Mouse (Mus musculus): Measurements from ENCODE around the gene Drd4. TPM values are rescaled to one million over a fixed set of nuclear protein-coding genes. Genes with fewer than 3 reads are reported as not detected.

Drd4 gene
- polyA plus RNA-seq, 1 experiment from 2014 or later = 1.6 TPM

DNA sequence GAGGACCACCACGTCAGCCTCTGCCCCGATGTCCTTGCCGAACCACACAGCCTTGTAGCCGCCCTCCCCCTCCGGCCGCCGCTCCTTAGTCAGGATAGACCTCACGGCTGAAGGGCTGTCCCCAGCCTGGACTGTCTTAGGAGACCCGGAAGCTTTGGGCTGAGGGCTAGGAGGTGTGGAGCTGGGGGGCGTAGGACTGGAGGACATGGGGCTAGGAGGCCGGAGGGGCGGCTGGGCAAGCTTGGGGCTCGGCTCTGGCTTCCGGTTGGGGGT, 22.6 kb upstream of the Drd4 start:
- WGBS = 85% methylated on average over 14 of the region's 14 CpGs
- no peak overlapping the region for H3K4me3 ChIP-seq (replicated peaks)
- H3K9me3 ChIP-seq = no peaks in the 10 kb centered on the region
- H3K9ac ChIP-seq (replicated peaks) = no peak overlapping the region
- H3K27me3 ChIP-seq = peaks cover 4% of the 10 kb centered on the region; the same call in 1 of the 2 replicates
- H3K27ac ChIP-seq = no peak overlapping the region
- 0 out of 2 replicates have a peak overlapping the region, but pooled peaks have one; percentile 1 for H3K4me2 ChIP-seq
- no peak for ATAC-seq (ENCODE audit: insufficient number of reproducible peaks, insufficient read depth, low FRiP score, low TSS enrichment, low read depth)
- H3K36me3 ChIP-seq = peaks cover 2% of the 10 kb centered on the region
- peaks cover 17% of the 10 kb centered on the region; the same call in 1 of the 2 replicates for H3K4me1 ChIP-seq (replicated peaks)

DNA sequence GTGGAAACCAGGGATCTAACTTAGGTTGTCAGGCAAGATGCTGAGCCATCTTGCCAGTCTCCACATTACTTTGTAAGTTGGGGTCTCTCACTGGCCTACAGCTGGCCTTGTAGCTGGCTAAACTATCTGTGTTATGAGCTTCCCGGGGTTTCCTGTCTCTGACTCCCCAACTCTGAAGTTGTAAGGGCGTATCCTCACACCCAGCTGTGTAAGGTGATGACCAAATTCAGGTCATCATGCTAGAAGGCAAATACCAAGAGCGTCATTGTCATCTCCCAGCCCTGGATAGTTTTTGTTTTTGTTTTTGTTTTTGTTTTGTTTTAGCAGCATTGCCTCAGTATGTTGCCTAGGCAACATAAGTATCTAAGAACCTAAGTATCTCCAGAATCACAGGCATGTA, 21.2 kb upstream of the Drd4 start:
- H3K4me1 ChIP-seq (replicated peaks) = peaks cover 13% of the 10 kb centered on the region; the same call in 1 of the 2 replicates
- no peak for ATAC-seq (ENCODE audit: insufficient number of reproducible peaks, insufficient read depth, low FRiP score, low TSS enrichment, low read depth)

DNA sequence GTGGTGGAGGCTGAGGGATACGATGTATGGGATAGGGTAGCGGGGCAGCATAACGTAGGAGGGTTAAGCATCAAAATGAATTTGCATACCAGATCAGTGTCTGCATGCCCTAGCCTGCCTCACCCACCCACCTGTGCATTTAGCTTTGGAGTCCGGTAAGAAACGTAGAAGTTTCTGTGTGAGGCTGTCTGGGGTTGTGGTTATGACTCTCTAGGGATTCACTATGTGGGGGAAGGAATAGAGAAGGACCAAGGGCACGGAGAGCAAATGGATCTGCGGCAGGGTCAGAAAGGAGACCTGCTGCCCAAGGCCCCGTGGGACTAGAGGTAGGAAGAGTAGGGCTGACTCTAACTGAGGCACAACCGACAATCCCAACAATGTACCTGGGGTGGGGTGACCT, 16.4 kb upstream of the Drd4 start:
- Histone ChIP-seq H3K4me3 (replicated peaks) (no peak overlapping the region), H3K36me3 (no peaks in the 10 kb centered on the region), H3K27me3 (peaks cover 21% of the 10 kb centered on the region), H3K4me2 (no peak overlapping the region), H3K4me1 (replicated peaks) (peaks cover 23% of the 10 kb centered on the region), H3K27ac (no peak overlapping the region), H3K9ac (replicated peaks) (no peak overlapping the region), H3K9me3 (no peaks in the 10 kb centered on the region)
- no peak for ATAC-seq (ENCODE audit: insufficient number of reproducible peaks, insufficient read depth, low FRiP score, low TSS enrichment, low read depth)
- 80% methylated on average over 9 of the region's 9 CpGs for WGBS

More for the DNA sequence above, 21.2 kb upstream of the Drd4 start:
- H3K4me3 ChIP-seq (replicated peaks) = no peak overlapping the region
- no peaks in the 10 kb centered on the region for H3K9me3 ChIP-seq
- no peak overlapping the region for H3K9ac ChIP-seq (replicated peaks)
- H3K36me3 ChIP-seq = no peaks in the 10 kb centered on the region
- no peak overlapping the region for H3K4me2 ChIP-seq
- H3K27me3 ChIP-seq = peaks cover 4% of the 10 kb centered on the region; the same call in 1 of the 2 replicates
- H3K27ac ChIP-seq = no peak overlapping the region
- WGBS = 87% methylated on average over 3 of the region's 3 CpGs

DNA sequence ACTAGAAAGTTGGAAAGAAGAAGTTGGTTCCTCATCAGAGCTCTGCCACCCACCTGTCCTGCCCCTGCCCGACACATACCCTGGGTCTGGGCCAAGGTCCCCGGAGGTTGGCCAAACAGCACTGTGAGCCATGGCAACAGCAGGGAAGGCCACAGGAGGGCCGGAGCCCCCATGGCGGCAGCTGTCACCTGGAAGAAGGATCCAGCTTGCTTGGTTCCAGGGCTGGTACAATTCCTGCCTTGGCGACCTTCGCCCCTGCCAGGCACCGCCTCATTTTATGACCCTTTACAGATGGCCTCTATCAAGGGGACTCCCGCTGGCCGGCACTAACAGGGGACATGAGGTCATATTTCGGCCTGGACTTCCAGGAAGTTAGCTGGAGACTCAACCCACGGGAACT, 15.3 kb upstream of the Drd4 start, which contains the start of gene Cdhr5:
TSS of gene Cdhr5 (minus strand) at position 241 of the 400 bp plus-strand sequence.
- WGBS = 24% methylated on average over 11 of the region's 11 CpGs
- H3K4me1 ChIP-seq (replicated peaks) = peaks cover 23% of the 10 kb centered on the region
- H3K9me3 ChIP-seq = no peaks in the 10 kb centered on the region
- no peak within 1 kb of the TSS; the same call in 1 of the 2 replicates for H3K9ac ChIP-seq (replicated peaks)
- H3K4me2 ChIP-seq = no peak within 1 kb of the TSS
- no peak within 1 kb of the TSS for H3K4me3 ChIP-seq (replicated peaks)
- peaks cover 21% of the 10 kb centered on the region for H3K27me3 ChIP-seq
- ATAC-seq (ENCODE audit: insufficient number of reproducible peaks, insufficient read depth, low FRiP score, low TSS enrichment, low read depth) = no peak
- H3K36me3 ChIP-seq = no peaks in the 10 kb centered on the region
- no peak within 1 kb of the TSS for H3K27ac ChIP-seq

DNA sequence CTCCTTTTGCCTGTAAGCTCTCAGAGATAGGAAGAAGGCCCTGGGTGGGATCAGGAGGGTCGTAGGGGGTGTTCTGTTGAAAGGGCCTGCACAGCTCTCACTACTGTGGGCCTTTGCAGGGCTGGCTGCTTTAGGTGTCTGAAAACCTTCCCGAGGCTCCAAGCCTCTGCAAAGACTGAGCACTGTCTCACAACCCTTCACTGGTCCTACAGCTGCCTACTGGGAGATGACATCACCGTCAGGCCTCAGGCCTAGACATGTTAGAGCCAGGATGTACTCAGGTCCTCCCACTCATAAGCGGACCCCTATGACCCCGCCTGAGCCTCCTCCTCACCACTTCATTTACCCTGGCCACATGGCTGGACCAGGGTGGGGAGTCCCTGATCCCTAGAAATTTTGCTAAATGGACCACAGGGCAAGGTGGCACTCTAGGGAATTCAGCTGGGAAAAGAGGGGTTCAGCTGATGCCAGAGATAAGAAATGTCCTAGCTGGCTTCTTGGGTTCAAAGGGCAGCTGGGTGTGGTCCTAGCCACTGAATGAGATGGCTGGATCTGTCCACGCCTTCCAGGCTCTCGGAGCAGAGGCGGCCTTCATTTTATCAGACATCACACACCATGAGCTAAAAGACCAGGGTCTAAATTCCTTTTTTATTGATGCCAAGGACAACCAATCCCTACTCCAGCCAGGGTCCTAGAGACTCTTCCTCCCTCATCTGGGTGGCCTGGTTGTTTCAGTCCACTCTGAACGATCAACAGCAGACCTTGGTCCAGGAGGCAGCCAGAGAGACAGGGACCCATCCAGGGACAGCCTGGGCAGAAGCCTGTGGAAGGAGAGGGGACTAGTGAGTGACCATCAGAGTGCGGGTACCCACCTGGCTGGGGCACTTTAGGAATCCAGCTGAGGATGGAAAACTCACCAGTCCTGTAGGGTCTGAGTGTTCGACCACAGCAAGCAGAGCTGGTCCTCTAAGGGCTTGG, 13.8 kb upstream of the Drd4 start:
- Histone ChIP-seq H3K9ac (replicated peaks) (peak overlapping the region; percentile 57), H3K27ac (no peak overlapping the region), H3K4me2 (peak overlapping the region; percentile 95), H3K9me3 (no peaks in the 10 kb centered on the region), H3K27me3 (peaks cover 21% of the 10 kb centered on the region), H3K36me3 (no peaks in the 10 kb centered on the region), H3K4me1 (replicated peaks) (peaks cover 23% of the 10 kb centered on the region), H3K4me3 (replicated peaks) (peak overlapping the region; percentile 52; the same call in 1 of the 2 replicates)
- ATAC-seq (ENCODE audit: insufficient number of reproducible peaks, insufficient read depth, low FRiP score, low TSS enrichment, low read depth) = no peak
- WGBS = 73% methylated on average over 11 of the region's 11 CpGs

DNA sequence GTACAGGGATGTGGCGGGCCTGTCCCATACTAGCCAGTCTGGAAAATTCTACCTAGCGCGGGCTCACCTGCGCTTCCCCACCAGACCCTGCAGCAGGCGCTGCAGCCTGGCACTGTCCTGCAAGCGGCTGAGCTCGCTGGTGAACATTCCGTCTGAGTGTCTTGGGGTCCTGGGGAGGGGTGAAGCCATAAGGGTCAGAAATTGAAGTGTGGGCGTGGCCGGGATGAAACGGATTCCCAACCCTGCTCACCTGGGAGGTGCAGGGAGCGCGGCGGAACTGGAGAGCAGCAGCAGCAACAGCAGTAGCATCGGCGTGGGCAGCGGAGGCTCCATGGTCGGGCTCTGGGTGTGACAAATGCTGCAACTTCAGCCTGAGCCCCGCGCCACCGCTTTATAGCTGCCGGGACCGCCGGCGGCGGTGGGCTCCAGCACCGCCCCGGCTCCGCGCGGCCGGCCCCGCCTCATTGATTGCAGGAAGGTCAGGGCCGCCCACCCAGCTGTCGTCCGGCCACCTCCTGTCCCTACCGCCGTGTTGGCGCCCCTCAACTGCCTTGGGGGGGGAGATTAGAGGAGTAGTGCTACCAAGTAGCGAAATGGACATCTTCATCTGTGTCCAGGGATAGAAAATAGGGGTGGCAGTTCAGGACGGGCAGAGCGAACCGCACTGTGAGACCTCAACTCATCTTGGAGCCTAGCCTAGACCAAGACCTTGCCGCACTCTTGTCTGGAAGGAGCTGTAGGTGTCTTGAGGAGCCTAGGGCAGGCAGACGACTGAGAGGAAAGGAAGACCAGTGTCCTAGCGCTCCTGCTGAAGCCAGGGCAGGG, 12.8 kb upstream of the Drd4 start, which contains the start of gene Sct:
TSS of gene Sct (minus strand) at position 368 of the 825 bp plus-strand sequence.
- peak; percentile 70 for ATAC-seq (ENCODE audit: insufficient number of reproducible peaks, insufficient read depth, low FRiP score, low TSS enrichment, low read depth)

DNA sequence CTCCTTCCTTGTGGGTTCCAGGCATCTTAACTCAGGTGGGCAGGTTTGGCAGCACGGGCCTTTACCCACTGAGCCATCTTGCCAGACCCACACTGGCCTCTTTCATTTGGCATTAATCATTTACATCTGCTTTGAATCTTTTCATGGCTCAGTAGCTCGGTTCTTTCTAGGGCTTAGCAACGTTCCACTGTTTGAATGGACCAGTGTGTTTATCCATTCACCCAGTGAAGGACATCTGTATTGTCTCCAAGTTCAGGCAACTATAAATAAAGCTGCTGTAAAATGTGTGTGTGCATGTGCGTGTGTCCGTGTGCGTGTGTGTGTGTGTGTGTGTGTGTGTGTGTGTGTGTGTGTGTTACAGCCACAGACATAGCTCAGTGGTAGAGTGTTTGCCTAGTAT, 10.4 kb upstream of the Drd4 start:
- no peak for ATAC-seq (ENCODE audit: insufficient number of reproducible peaks, insufficient read depth, low FRiP score, low TSS enrichment, low read depth)
- no peak overlapping the region for H3K27ac ChIP-seq
- no peaks in the 10 kb centered on the region for H3K36me3 ChIP-seq
- peaks cover 21% of the 10 kb centered on the region for H3K27me3 ChIP-seq
- H3K9ac ChIP-seq (replicated peaks) = no peak overlapping the region
- H3K9me3 ChIP-seq = no peaks in the 10 kb centered on the region
- H3K4me1 ChIP-seq (replicated peaks) = peaks cover 19% of the 10 kb centered on the region
- no peak overlapping the region for H3K4me2 ChIP-seq
- no peak overlapping the region for H3K4me3 ChIP-seq (replicated peaks)
- 62% methylated on average over 6 of the region's 6 CpGs for WGBS

More for the DNA sequence above, 12.8 kb upstream of the Drd4 start, which contains the start of gene Sct:
- peaks cover 23% of the 10 kb centered on the region for H3K4me1 ChIP-seq (replicated peaks)
- H3K9ac ChIP-seq (replicated peaks) = peak within 1 kb of the TSS; percentile 57
- H3K4me3 ChIP-seq (replicated peaks) = peak within 1 kb of the TSS; percentile 52
- H3K4me2 ChIP-seq = peak within 1 kb of the TSS; percentile 95
- peaks cover 21% of the 10 kb centered on the region for H3K27me3 ChIP-seq
- no peaks in the 10 kb centered on the region for H3K9me3 ChIP-seq
- 3% methylated on average over 46 of the region's 46 CpGs for WGBS
- no peaks in the 10 kb centered on the region for H3K36me3 ChIP-seq
- H3K27ac ChIP-seq = no peak within 1 kb of the TSS

DNA sequence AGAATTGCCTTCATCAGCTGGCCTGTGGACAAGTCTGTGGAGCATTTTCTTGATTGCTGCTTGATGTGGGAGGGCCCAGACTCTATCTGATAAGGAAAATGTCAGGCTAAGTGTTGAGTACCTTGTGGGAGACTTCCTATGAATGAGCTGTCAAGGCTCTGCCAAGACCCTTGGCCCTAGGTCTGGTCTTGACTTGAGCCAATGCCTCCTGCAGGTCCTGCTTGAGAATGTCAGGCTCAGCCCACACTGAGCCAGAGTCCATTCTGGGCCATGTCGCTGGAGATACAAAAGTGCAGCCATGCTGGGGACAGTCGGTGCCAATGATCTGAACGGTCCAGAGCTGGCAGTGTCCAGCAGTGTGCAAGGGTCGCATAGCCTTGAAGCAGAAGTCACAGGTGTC, 9.1 kb upstream of the Drd4 start:
- 84% methylated on average over 4 of the region's 4 CpGs for WGBS
- H3K4me1 ChIP-seq (replicated peaks) = peaks cover 12% of the 10 kb centered on the region

DNA sequence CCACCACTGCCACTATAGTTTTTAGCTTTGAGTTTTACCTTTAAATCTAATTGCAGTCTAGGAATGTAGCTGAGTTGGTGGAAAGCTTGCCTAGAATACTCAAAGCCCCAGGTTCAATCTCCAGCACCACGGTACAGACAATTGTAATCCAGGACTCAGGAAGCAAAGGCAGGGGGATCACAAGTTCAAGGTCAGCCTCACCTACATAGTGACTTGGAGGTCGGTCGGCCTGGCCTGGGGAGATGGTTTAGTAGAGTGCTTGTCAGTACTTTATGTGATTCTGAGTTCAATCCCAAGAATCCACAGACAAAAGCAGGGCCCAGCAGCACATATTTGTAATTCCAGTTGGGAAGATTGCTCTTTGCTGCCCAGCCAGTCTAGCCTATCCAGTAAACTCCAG, 3.8 kb upstream of the Drd4 start:
- Histone ChIP-seq H3K4me2 (no peak overlapping the region), H3K27ac (no peak overlapping the region), H3K36me3 (no peaks in the 10 kb centered on the region), H3K4me3 (replicated peaks) (no peak overlapping the region), H3K27me3 (peaks cover 32% of the 10 kb centered on the region), H3K4me1 (replicated peaks) (peaks cover 16% of the 10 kb centered on the region), H3K9me3 (no peaks in the 10 kb centered on the region), H3K9ac (replicated peaks) (no peak overlapping the region)
- ATAC-seq (ENCODE audit: insufficient number of reproducible peaks, insufficient read depth, low FRiP score, low TSS enrichment, low read depth) = no peak
- WGBS = 80% methylated on average over 3 of the region's 3 CpGs

More for the DNA sequence above, 9.1 kb upstream of the Drd4 start:
- no peaks in the 10 kb centered on the region for H3K36me3 ChIP-seq
- no peak overlapping the region for H3K4me3 ChIP-seq (replicated peaks)
- peaks cover 20% of the 10 kb centered on the region for H3K27me3 ChIP-seq
- no peak overlapping the region for H3K4me2 ChIP-seq
- no peak overlapping the region for H3K9ac ChIP-seq (replicated peaks)
- no peak overlapping the region for H3K27ac ChIP-seq
- H3K9me3 ChIP-seq = no peaks in the 10 kb centered on the region
- ATAC-seq (ENCODE audit: insufficient number of reproducible peaks, insufficient read depth, low FRiP score, low TSS enrichment, low read depth) = no peak

DNA sequence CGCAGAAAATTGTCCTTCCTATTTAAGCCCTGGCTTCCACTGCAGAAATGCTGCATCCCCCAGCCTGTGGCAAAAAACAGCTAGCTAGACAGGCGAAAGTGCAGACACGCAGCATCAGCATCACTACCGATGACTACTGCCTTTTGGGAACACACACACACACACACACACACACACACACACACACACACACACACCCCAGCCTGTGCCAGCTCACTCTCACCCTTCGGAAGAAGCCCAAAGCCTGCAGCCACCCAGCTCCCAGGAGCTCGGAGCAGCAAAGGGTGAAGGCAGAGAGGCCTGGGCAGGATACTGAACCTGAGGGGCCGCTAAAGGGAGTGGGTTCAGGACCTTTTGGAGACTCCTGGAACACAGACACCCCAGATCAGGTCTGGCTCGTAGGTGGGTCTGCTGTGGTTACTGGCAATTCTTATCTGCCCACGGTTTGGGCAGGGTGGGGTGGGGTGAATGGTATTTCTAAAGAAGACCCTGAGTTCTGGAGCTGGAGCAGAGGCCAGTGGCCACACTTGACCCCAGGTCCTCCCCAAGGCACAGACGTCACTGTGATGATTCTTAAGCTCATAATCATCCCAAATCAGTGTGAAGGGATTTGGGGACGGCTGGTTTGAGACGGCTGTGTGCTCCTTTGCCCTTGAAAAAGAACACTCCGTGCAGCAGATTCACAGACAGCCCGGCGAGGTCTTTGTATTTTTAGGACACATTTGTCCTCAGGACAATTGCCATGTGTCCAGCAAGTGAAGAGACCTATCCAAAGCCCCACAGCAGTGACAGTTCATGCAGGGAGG, 980 bp downstream of the Drd4 start:
- Histone ChIP-seq H3K4me1 (replicated peaks) (peaks cover 31% of the 10 kb centered on the region), H3K9ac (replicated peaks) (peak overlapping the region; percentile 45; the same call in 1 of the 2 replicates), H3K36me3 (peaks cover 15% of the 10 kb centered on the region), H3K9me3 (no peaks in the 10 kb centered on the region), H3K4me2 (peak overlapping the region; percentile 97), H3K27ac (no peak overlapping the region), H3K27me3 (peaks cover 67% of the 10 kb centered on the region), H3K4me3 (replicated peaks) (peak overlapping the region; percentile 59)
- 35% methylated on average over 15 of the region's 15 CpGs for WGBS
- ATAC-seq (ENCODE audit: insufficient number of reproducible peaks, insufficient read depth, low FRiP score, low TSS enrichment, low read depth) = no peak
